Comparison of ENCODE assay signal across 8 mouse cellular contexts in the genomic region with DNA sequence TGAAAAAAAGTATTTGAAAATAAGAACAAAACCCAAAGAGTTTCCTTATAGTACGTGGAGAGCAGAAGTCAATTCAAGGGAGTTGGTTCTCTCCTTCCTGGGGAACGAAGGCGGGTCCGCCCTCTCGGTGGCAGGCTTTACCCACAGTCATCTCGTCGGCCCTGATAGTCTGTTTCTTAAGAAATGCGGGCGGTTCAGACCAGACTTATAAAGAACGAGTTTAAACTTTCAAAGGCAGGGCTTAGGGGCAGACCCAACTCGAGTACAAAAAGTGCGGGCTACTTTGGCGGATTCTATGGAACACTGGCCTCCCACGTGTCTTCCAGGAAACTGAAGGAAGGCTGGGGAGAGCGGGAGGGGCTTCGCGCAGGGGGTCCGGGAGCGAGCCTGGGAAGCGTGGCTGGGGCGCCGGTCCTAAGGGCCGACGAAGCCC. TPM values are rescaled to one million over a fixed set of nuclear protein-coding genes. Genes with fewer than 3 reads are reported as not detected.
DNase-seq lines count a peak whose midpoint lies in the region; ATAC-seq lines count a peak whose summit lies in the region.

No protein-coding gene starts in this region.

- H3K36me3 ChIP-seq in erythroblast, embryonic 14.5 days (ENCODE audit: control insufficient read depth): peaks cover 38% of the 10 kb centered on the region
- peaks cover 33% of the 10 kb centered on the region for H3K36me3 ChIP-seq in limb, embryonic 10.5 days

- DNase-seq in embryo, embryonic 10 days (ENCODE audit: low spot score): peak; percentile 80
- no peak for DNase-seq in embryo, embryonic 11 days
- peak; percentile 77 for DNase-seq in ES-CJ7 (ENCODE audit: low read depth, low spot score)
- DNase-seq in limb, embryonic 10.5 days (ENCODE audit: low spot score): no peak
- DNase-seq in right cerebral cortex, postnatal 36 days (ENCODE audit: low spot score in 2 of 2): no peak
- no peak for DNase-seq in retina, embryonic 14.5 days (ENCODE audit: low spot score)

- H3K4me1 ChIP-seq in erythroblast, embryonic 14.5 days (ENCODE audit: control insufficient read depth): peaks cover 42% of the 10 kb centered on the region
- H3K4me1 ChIP-seq in limb, embryonic 10.5 days: peaks cover 17% of the 10 kb centered on the region

- ATAC-seq in monocyte, adult 5-6 weeks (replicated peaks; ENCODE audit: insufficient number of reproducible peaks, low FRiP score, low TSS enrichment, poor library complexity, severe bottlenecking): peak; percentile 72

- no peaks in the 10 kb centered on the region for H3K27me3 ChIP-seq in erythroblast, embryonic 14.5 days (ENCODE audit: control insufficient read depth)
- no peaks in the 10 kb centered on the region for H3K27me3 ChIP-seq in limb, embryonic 10.5 days (ENCODE audit: low read depth, poor library complexity, severe bottlenecking)

- under 1% methylated on average over 24 of the region's 24 CpGs for WGBS in limb, embryonic 10.5 days

- H3K4me3 ChIP-seq in erythroblast, embryonic 14.5 days (replicated peaks): peak overlapping the region; percentile 79
- peak overlapping the region; percentile 100 for H3K4me3 ChIP-seq in limb, embryonic 10.5 days

- peak overlapping the region; percentile 97 for H3K27ac ChIP-seq in limb, embryonic 10.5 days

- H3K9me3 ChIP-seq in erythroblast, embryonic 14.5 days (ENCODE audit: control insufficient read depth, low read length): no peaks in the 10 kb centered on the region
- H3K9me3 ChIP-seq in limb, embryonic 10.5 days (replicated peaks): no peaks in the 10 kb centered on the region

RNA-seq across cellular contexts. Expression of a gene that starts 0.5 kb away (rescaled TPM):
- 24.7 and 27.9 TPM in 2 replicates for polyA plus RNA-seq in erythroblast, embryonic 14.5 days (2012)
- 45.6 and 50.3 TPM in 2 replicates for polyA plus RNA-seq in limb, embryonic 10.5 days (2016; fragmentation: Nextera tagmentation; extraction: Ambion mirVana)
- 213 to 230 TPM (median 223 TPM) in 3 replicates for total RNA-seq in monocyte, adult 5-6 weeks (2017)

RNA-seq across cellular contexts. Expression of a gene that starts 0.8 kb away (rescaled TPM):
- 0.23 and 0.28 TPM in 2 replicates for polyA plus RNA-seq in erythroblast, embryonic 14.5 days (2012)
- 1.4 and 1.7 TPM in 2 replicates for polyA plus RNA-seq in limb, embryonic 10.5 days (2016; fragmentation: Nextera tagmentation; extraction: Ambion mirVana)
- total RNA-seq in monocyte, adult 5-6 weeks (2017): not detected in 3 replicates

RNA-seq across cellular contexts. Expression of a gene that starts 14.5 kb away (rescaled TPM):
- polyA plus RNA-seq in erythroblast, embryonic 14.5 days (2012): 0.12 and 0.79 TPM in 2 replicates
- polyA plus RNA-seq in limb, embryonic 10.5 days (2016; fragmentation: Nextera tagmentation; extraction: Ambion mirVana): 81.0 and 87.6 TPM in 2 replicates
- 89.6 to 137 TPM (median 117 TPM) in 3 replicates for total RNA-seq in monocyte, adult 5-6 weeks (2017)

Comparison
In these comparisons a context has a peak if more than half of its experiments do, and no peak if none do; other contexts are left out.
1. DNase-seq: peak in embryo, embryonic 10 days (single experiment) and ES-CJ7 (single experiment); none in embryo, embryonic 11 days (single experiment), limb, embryonic 10.5 days (single experiment), right cerebral cortex, postnatal 36 days (0 of 2) and retina, embryonic 14.5 days (single experiment).
2. RNA of a gene that starts 14.5 kb away (polyA plus RNA-seq): 81.0 to 87.6 TPM in limb, embryonic 10.5 days; 0.12 to 0.79 TPM in erythroblast, embryonic 14.5 days; every median in the first group is over 10 times any median in the second.